Mouse (Mus musculus) layer of hippocampus, postnatal 14 days (tissue): ENCODE results near the gene Angptl3. TPM values are rescaled to one million over a fixed set of nuclear protein-coding genes. Genes with fewer than 3 reads are reported as not detected.

Experiments used
- total RNA-seq, 2 experiments: library from RNA; stranded (reverse); gene quantifications; 2 replicates each; pipeline ENCODE4 v1.2.3; 2021

The Angptl3 gene
- total RNA-seq, 2 experiments from 2014 or later, result 0.18 to 0.62 TPM

Other genes starting within 250 kb of the Angptl3 start
- 1 to 10 TPM; 2.7 to 2.9 TPM for gene Kank4, start 213.4 kb upstream of the Angptl3 start, total RNA-seq
- not detected for gene I0C0044D17Rik, start 207.1 kb upstream of the Angptl3 start, total RNA-seq
- 10 to 100 TPM; 18.1 to 23.7 TPM for gene Usp1, start 107.1 kb upstream of the Angptl3 start, total RNA-seq
- gene Dock7, start 90.0 kb downstream of the Angptl3 start, total RNA-seq, result 10 to 100 TPM; 36.2 to 42.4 TPM
- 10 to 100 TPM; 29.5 to 36.4 TPM for gene Atg4c, start 163.0 kb downstream of the Angptl3 start, total RNA-seq